Mouse (Mus musculus): ENCODE measurements at regions not wholly inside any gene's neighbourhood (a gene's known extent, or its start where the extent isn't known, plus 50 kb on each side); places are given as distances from the start of the nearest gene placed in this dataset.

GRCm38 (mm10) chr11:18722770-18723169 lies 296.0 kb downstream of the Meis1 start:
- in situ Hi-C loops (cut with MseI, MboI) = no loop called here

GRCm38 (mm10) chr11:18715851-18716126 lies 303.0 kb downstream of the Meis1 start:
- in situ Hi-C loops (cut with MseI, MboI) = no loop called here

GRCm38 (mm10) chr11:18715050-18715850 lies 303.5 kb downstream of the Meis1 start:
- in situ Hi-C loops (cut with MseI, MboI) = no loop called here

GRCm38 (mm10) chr11:18714400-18714799 lies 304.4 kb downstream of the Meis1 start:
- in situ Hi-C loops (cut with MseI, MboI) = no loop called here

- in situ Hi-C loops (cut with MseI, MboI) = no loop called here
These were observed 306.1 kb downstream of the Meis1 start for GRCm38 (mm10) chr11:18712642-18713053.

- in situ Hi-C loops (cut with MseI, MboI) = no loop called here
These were observed 309.2 kb downstream of the Meis1 start for GRCm38 (mm10) chr11:18709628-18710027.

- in situ Hi-C loops (cut with MseI, MboI) = no loop called here
These were observed 337.2 kb downstream of the Meis1 start for GRCm38 (mm10) chr11:18681593-18681992.

GRCm38 (mm10) chr11:18676876-18677275 lies 341.9 kb downstream of the Meis1 start:
- in situ Hi-C loops (cut with MseI, MboI) = no loop called here

- in situ Hi-C loops (cut with MseI, MboI) = no loop called here
These were observed 347.8 kb downstream of the Meis1 start for GRCm38 (mm10) chr11:18670967-18671366.

GRCm38 (mm10) chr11:18669322-18669721 lies 349.5 kb downstream of the Meis1 start:
- in situ Hi-C loops (cut with MseI, MboI) = no loop called here

- in situ Hi-C loops (cut with MseI, MboI) = no loop called here
These were observed 362.4 kb downstream of the Meis1 start for GRCm38 (mm10) chr11:18656358-18656757.

- in situ Hi-C loops (cut with MseI, MboI) = no loop called here
These were observed 386.6 kb downstream of the Meis1 start for GRCm38 (mm10) chr11:18631975-18632773.

GRCm38 (mm10) chr11:18631570-18631969 lies 387.2 kb downstream of the Meis1 start:
- in situ Hi-C loops (cut with MseI, MboI) = no loop called here

- in situ Hi-C loops (cut with MseI, MboI) = no loop called here
These were observed 397.0 kb downstream of the Meis1 start for GRCm38 (mm10) chr11:18621777-18622176.

- in situ Hi-C loops (cut with MseI, MboI) = no loop called here
These were observed 413.9 kb downstream of the Meis1 start for GRCm38 (mm10) chr11:18604836-18605235.

GRCm38 (mm10) chr11:18601568-18602182 lies 417.1 kb downstream of the Meis1 start:
- in situ Hi-C loops (cut with MseI, MboI) = no loop called here

GRCm38 (mm10) chr11:18598349-18598748 lies 420.4 kb downstream of the Meis1 start:
- in situ Hi-C loops (cut with MseI, MboI) = no loop called here

- in situ Hi-C loops (cut with MseI, MboI) = no loop called here
These were observed 421.8 kb downstream of the Meis1 start for GRCm38 (mm10) chr11:18596996-18597395.

- in situ Hi-C loops (cut with MseI, MboI) = no loop called here
These were observed 428.3 kb downstream of the Meis1 start for GRCm38 (mm10) chr11:18590487-18590886.

GRCm38 (mm10) chr11:18586468-18586867 lies 432.3 kb downstream of the Meis1 start:
- in situ Hi-C loops (cut with MseI, MboI) = no loop called here

- in situ Hi-C loops (cut with MseI, MboI) = no loop called here
These were observed 433.8 kb downstream of the Meis1 start for GRCm38 (mm10) chr11:18585031-18585430.

- in situ Hi-C loops (cut with MseI, MboI) = no loop called here
These were observed 436.0 kb downstream of the Meis1 start for GRCm38 (mm10) chr11:18582781-18583161.
